Mouse (Mus musculus) testis, postnatal 10 days (tissue): Measurements from ENCODE around the gene Ece2.

Source experiments
- DNase-seq: peaks from one replicate; pipeline ENCODE4 v3.0.0; 2021; ENCODE audit warnings: low spot score

The Ece2 gene

GRCm38 (mm10) chr16:20629731-20630634 is at the start of gene Ece2:
Gene Ece2 (plus strand): TSS chr16:20629828.
- peak; percentile 53 for DNase-seq

GRCm38 (mm10) chr16:20589366-20589938 is 40.2 kb upstream of the Ece2 start, which contains the start of gene Vwa5b2:
Gene Vwa5b2 (plus strand): TSS chr16:20589471.
- no peak for DNase-seq

- peak; percentile 56 for DNase-seq
Measured at GRCm38 (mm10) chr16:20589939-20590679, 39.5 kb upstream of the Ece2 start.

GRCm38 (mm10) chr16:20590680-20591038 is 39.0 kb upstream of the Ece2 start:
- no peak for DNase-seq

- DNase-seq = no peak
Measured at GRCm38 (mm10) chr16:20591076-20591705, 38.4 kb upstream of the Ece2 start.

- DNase-seq = no peak
Measured at GRCm38 (mm10) chr16:20595060-20595673, 34.5 kb upstream of the Ece2 start.

- DNase-seq = no peak
Measured at GRCm38 (mm10) chr16:20595737-20596136, 33.9 kb upstream of the Ece2 start.

GRCm38 (mm10) chr16:20596687-20597441 is 32.8 kb upstream of the Ece2 start:
- no peak for DNase-seq

- no peak for DNase-seq
Measured at GRCm38 (mm10) chr16:20600511-20600910, 29.1 kb upstream of the Ece2 start.

GRCm38 (mm10) chr16:20604705-20605104 is 24.9 kb upstream of the Ece2 start:
- no peak for DNase-seq

GRCm38 (mm10) chr16:20610501-20611356 is 18.9 kb upstream of the Ece2 start:
- DNase-seq = peak; percentile 79

GRCm38 (mm10) chr16:20611357-20612227 is 18.0 kb upstream of the Ece2 start, which contains the start of the genes Eef1akmt4, Gm49333 and Alg3:
Gene Eef1akmt4 (plus strand): TSS chr16:20611593.
Gene Gm49333 (plus strand): TSS chr16:20611610.
Gene Alg3 (minus strand): TSS chr16:20611735.
- peak; percentile 88 for DNase-seq

GRCm38 (mm10) chr16:20619541-20620398 is 9.9 kb upstream of the Ece2 start:
- DNase-seq = peak; percentile 60

- no peak for DNase-seq
Measured at GRCm38 (mm10) chr16:20620399-20620735, 9.3 kb upstream of the Ece2 start.

- DNase-seq = no peak
Measured at GRCm38 (mm10) chr16:20620751-20621190, 8.9 kb upstream of the Ece2 start.

- peak; percentile 72 for DNase-seq
Measured at GRCm38 (mm10) chr16:20621191-20621990, 8.2 kb upstream of the Ece2 start, which contains the start of gene Camk2n2. Gene Camk2n2 (minus strand): TSS chr16:20621287.
